Mouse (Mus musculus): ENCODE data around the gene C1qtnf9. TPM values are rescaled to one million over a fixed set of nuclear protein-coding genes. Genes with fewer than 3 reads are reported as not detected.

Gene C1qtnf9
- total and polyA plus RNA-seq, 2 experiments from 2014 or later: not detected

DNA sequence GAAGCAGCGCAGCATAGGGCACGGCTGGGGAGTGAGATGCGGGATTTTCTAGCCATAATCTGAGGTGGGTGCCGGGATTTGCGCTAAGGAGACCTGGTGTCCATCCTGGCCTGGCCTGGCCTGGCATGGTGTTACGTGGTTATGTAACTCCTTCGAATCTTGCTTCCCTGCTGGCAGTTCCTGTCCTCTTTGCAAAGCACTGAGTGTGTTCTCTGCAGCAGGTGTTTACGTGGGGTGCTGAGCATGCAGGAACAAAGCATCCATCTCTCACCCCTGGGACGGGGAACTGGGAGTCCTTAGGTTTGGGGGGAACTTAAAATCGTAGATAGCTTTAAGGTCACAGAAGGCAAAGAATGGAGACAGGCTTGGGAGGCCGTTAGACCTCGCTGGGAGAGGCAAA, 28.3 kb upstream of the C1qtnf9 start:
- no peak overlapping the region for H3K9ac ChIP-seq

DNA sequence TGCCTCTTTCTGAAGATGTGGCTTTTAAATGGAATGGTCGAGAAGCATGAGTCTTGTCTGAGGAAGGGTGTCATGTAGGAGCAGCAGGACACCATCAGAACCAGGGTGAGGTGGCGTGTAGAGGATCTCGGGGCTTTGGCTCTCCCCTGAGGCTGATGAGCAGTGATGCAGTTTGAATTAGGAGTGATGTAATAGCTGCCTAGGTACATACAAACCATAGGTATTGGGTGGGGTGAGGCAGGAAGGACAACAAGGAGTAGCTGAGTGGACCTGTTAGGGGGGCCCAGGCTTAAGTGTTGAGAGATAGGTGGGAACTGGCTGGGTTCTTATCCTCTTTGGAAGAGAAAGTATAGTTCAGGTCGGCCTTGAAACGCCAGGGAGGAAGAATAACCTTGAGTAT, 27.4 kb upstream of the C1qtnf9 start:
- no peak overlapping the region for H3K4me2 ChIP-seq (ENCODE audit: low read depth)
- WGBS: 78% methylated on average over 5 of the region's 5 CpGs
- ATAC-seq (no peak), DNase-seq (no peak)
- no peaks in the 10 kb centered on the region for H3K9me3 ChIP-seq (ENCODE audit: low read length)
- no peak overlapping the region for H3K4me3 ChIP-seq (ENCODE audit: low read depth, low read length)
- peaks cover 12% of the 10 kb centered on the region for H3K4me1 ChIP-seq (ENCODE audit: insufficient read depth)
- no peak overlapping the region for H3K9ac ChIP-seq
- no peaks in the 10 kb centered on the region for H3K36me3 ChIP-seq (ENCODE audit: insufficient read depth)
- no peak overlapping the region for H3K27ac ChIP-seq (ENCODE audit: low read depth, low read length)
- TF ChIP-seq CTCF (IDR thresholded peaks at IDR 0.05; ENCODE audit: low read depth): no peak
- no peaks in the 10 kb centered on the region for H3K27me3 ChIP-seq (ENCODE audit: insufficient read depth, low read length)

More for the DNA sequence above, 28.3 kb upstream of the C1qtnf9 start:
- no peak for ATAC-seq
- Histone ChIP-seq H3K4me1 (ENCODE audit: insufficient read depth) (peaks cover 12% of the 10 kb centered on the region), H3K27ac (ENCODE audit: low read depth, low read length) (no peak overlapping the region), H3K4me3 (ENCODE audit: low read depth, low read length) (no peak overlapping the region), H3K27me3 (ENCODE audit: insufficient read depth, low read length) (no peaks in the 10 kb centered on the region), H3K9me3 (ENCODE audit: low read length) (no peaks in the 10 kb centered on the region), H3K36me3 (ENCODE audit: insufficient read depth) (no peaks in the 10 kb centered on the region), H3K4me2 (ENCODE audit: low read depth) (no peak overlapping the region)
- no peak for TF ChIP-seq CTCF (IDR thresholded peaks at IDR 0.05; ENCODE audit: low read depth)
- 62% methylated on average over 12 of the region's 12 CpGs for WGBS
- no peak for DNase-seq

DNA sequence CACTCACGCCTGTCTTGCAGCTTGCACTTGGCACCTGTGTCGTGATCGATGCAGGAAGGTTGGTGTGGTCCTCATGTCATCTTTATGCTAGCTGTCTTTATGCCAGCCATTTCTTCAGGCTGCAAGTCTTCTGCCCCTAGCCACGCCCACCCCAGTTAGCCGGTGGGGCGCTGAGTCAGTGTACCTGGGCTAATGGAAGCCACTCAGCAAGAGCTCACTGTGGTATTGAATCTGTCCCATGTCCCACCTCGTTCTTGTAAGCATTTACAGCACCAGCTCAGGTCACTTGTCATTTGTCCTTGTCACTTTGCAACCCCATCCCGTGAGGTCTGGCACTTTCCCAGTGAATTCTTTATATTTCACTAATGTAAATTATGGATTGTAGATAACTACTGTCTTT, 26.9 kb upstream of the C1qtnf9 start:
- H3K27ac ChIP-seq (ENCODE audit: low read depth, low read length): peak overlapping the region; percentile 11; the same call in 1 of the 2 replicates
- H3K4me2 ChIP-seq (ENCODE audit: low read depth): no peak overlapping the region
- H3K27me3 ChIP-seq (ENCODE audit: insufficient read depth, low read length): no peaks in the 10 kb centered on the region
- ATAC-seq (no peak), DNase-seq (no peak)
- no peaks in the 10 kb centered on the region for H3K9me3 ChIP-seq (ENCODE audit: low read length)
- no peak overlapping the region for H3K9ac ChIP-seq
- H3K4me3 ChIP-seq (ENCODE audit: low read depth, low read length): no peak overlapping the region
- no peak for TF ChIP-seq CTCF (IDR thresholded peaks at IDR 0.05; ENCODE audit: low read depth)
- H3K4me1 ChIP-seq (ENCODE audit: insufficient read depth): peaks cover 12% of the 10 kb centered on the region
- WGBS: 49% methylated on average over 8 of the region's 8 CpGs
- H3K36me3 ChIP-seq (ENCODE audit: insufficient read depth): no peaks in the 10 kb centered on the region

DNA sequence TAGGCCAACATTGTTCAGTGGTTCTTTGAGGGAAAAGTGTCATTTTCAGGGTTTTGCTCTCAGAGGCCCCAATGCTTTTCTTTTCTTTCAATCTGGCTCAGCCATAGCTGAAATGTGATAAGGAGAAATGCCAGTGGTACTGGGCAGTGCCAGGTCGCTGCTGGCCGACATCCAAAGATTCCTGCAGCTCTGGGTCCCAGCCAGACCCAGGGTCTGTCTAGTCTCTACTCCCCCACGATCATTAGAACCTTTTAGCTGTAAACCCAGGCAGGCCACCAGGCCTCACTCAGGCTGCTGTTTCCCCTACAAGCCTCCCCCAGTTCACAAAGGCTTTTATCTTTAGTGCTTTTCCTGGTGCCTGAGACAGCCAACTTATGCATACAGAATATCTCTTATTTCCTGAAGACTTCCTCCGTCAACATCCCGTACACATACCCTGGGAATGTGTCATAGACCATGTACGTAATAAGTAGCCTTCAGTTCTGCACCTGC, 26.4 kb upstream of the C1qtnf9 start:
- H3K27ac ChIP-seq (ENCODE audit: low read depth, low read length): peak overlapping the region; percentile 11
- H3K9me3 ChIP-seq (ENCODE audit: low read length): no peaks in the 10 kb centered on the region
- peaks cover 10% of the 10 kb centered on the region for H3K4me1 ChIP-seq (ENCODE audit: insufficient read depth)
- no peak overlapping the region for H3K4me2 ChIP-seq (ENCODE audit: low read depth)
- no peaks in the 10 kb centered on the region for H3K27me3 ChIP-seq (ENCODE audit: insufficient read depth, low read length)
- WGBS: 36% methylated on average over 6 of the region's 6 CpGs
- no peaks in the 10 kb centered on the region for H3K36me3 ChIP-seq (ENCODE audit: insufficient read depth)
- no peak overlapping the region for H3K4me3 ChIP-seq (ENCODE audit: low read depth, low read length)
- H3K9ac ChIP-seq: no peak overlapping the region
- DNase-seq: peak; percentile 51
- peak; percentile 34; the same call in 1 of the 2 replicates for ATAC-seq
- TF ChIP-seq CTCF (IDR thresholded peaks at IDR 0.05; ENCODE audit: low read depth): no peak

DNA sequence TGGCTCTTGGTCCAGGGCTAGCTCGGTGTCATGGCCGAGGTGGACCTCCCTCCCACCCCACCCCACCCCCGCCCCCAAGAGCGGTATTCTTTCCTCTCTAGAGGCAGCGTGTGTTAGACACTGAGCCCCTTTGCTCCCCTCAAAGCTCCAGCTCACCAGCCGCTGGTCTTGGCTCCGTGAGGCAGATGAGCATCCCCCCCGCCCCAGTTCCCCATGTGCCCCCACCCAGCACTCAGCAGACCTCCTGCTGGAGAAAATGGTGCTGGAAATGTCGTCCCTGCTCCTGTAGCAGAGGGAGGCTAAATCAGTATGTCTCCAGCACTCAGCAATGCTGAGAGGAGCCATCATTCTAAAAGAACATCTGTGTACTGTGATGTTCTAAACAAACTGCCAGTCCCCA, 24.3 kb upstream of the C1qtnf9 start:
- no peaks in the 10 kb centered on the region for H3K27me3 ChIP-seq (ENCODE audit: insufficient read depth, low read length)
- H3K27ac ChIP-seq (ENCODE audit: low read depth, low read length): no peak overlapping the region
- H3K4me3 ChIP-seq (ENCODE audit: low read depth, low read length): no peak overlapping the region
- WGBS: 68% methylated on average over 9 of the region's 9 CpGs
- peaks cover 5% of the 10 kb centered on the region; the same call in 1 of the 2 replicates for H3K36me3 ChIP-seq (ENCODE audit: insufficient read depth)
- ATAC-seq: no peak
- no peak overlapping the region for H3K9ac ChIP-seq
- no peak for DNase-seq
- H3K9me3 ChIP-seq (ENCODE audit: low read length): no peaks in the 10 kb centered on the region
- peaks cover 6% of the 10 kb centered on the region; the same call in 1 of the 2 replicates for H3K4me1 ChIP-seq (ENCODE audit: insufficient read depth)
- no peak for TF ChIP-seq CTCF (IDR thresholded peaks at IDR 0.05; ENCODE audit: low read depth)
- no peak overlapping the region for H3K4me2 ChIP-seq (ENCODE audit: low read depth)

DNA sequence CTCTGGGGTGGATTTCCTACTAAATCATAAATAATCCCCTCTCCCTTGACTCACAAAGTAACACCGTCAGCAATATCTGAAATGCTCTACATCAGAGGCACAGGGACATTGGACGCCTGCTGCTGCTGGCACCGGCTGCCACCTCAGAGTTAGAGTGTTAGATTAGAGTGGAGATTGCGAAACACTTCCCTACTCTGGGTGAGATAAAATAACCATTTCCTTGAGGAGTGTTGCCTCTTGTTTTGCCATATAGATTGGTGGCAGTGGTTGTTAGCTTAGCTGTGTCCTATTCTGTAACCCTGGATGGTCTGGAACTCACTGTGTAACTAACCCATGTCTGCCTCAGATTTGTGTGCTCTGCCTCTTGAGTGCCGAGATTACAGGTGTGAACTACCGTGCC, 22.7 kb upstream of the C1qtnf9 start:
- TF ChIP-seq CTCF (IDR thresholded peaks at IDR 0.05; ENCODE audit: low read depth): no peak
- Histone ChIP-seq H3K4me1 (ENCODE audit: insufficient read depth) (no peaks in the 10 kb centered on the region), H3K27ac (ENCODE audit: low read depth, low read length) (no peak overlapping the region), H3K9me3 (ENCODE audit: low read length) (no peaks in the 10 kb centered on the region), H3K4me2 (ENCODE audit: low read depth) (no peak overlapping the region), H3K36me3 (ENCODE audit: insufficient read depth) (peaks cover 5% of the 10 kb centered on the region; the same call in 1 of the 2 replicates), H3K27me3 (ENCODE audit: insufficient read depth, low read length) (no peaks in the 10 kb centered on the region), H3K4me3 (ENCODE audit: low read depth, low read length) (no peak overlapping the region), H3K9ac (no peak overlapping the region)
- WGBS: 80% methylated on average over 6 of the region's 6 CpGs
- DNase-seq (no peak), ATAC-seq (no peak)

DNA sequence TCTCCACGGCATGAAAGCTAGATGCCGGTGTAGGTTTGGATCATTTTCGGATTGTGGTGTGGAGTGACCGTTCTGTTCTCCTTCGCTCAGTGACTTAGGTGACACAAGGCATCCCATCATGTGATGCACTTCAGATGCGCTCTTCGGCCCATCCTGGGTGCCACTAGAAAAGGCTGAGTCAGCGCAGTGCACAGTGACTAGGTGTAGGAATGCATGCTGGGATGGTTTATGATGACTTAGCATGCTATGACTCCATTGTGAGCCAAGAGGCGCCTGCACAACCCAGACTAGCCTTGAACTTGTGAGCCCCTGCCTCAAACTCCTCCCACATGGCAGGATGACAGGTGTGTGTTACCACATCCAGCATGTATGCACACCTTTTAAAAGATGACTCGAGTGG, 21.8 kb upstream of the C1qtnf9 start:
- no peak for DNase-seq
- no peak overlapping the region for H3K4me3 ChIP-seq (ENCODE audit: low read depth, low read length)
- peaks cover 5% of the 10 kb centered on the region; the same call in 1 of the 2 replicates for H3K36me3 ChIP-seq (ENCODE audit: insufficient read depth)
- no peak for ATAC-seq
- H3K27me3 ChIP-seq (ENCODE audit: insufficient read depth, low read length): no peaks in the 10 kb centered on the region
- WGBS: 97% methylated on average over 10 of the region's 10 CpGs
- H3K9me3 ChIP-seq (ENCODE audit: low read length): no peaks in the 10 kb centered on the region
- no peak overlapping the region for H3K9ac ChIP-seq
- no peak for TF ChIP-seq CTCF (IDR thresholded peaks at IDR 0.05; ENCODE audit: low read depth)
- no peak overlapping the region for H3K27ac ChIP-seq (ENCODE audit: low read depth, low read length)
- no peaks in the 10 kb centered on the region for H3K4me1 ChIP-seq (ENCODE audit: insufficient read depth)
- no peak overlapping the region for H3K4me2 ChIP-seq (ENCODE audit: low read depth)
